Mouse (Mus musculus): ENCODE measurements around the gene Gstm2.
"Not testable (repeated sequence)": the region's sequence is repeated elsewhere in the genome, so short reads cannot be mapped to it uniquely, and the experiment has no call there.

GRCm38 (mm10) chr3:107949461-107949860, 36.8 kb downstream of the Gstm2 start:
- not testable (repeated sequence) for TF ChIP-seq POLR2A (IDR thresholded peaks at IDR 0.05; ENCODE audit: borderline replicate concordance, extremely low read depth, low read depth, low read length); CTCF (IDR thresholded peaks at IDR 0.05; ENCODE audit: insufficient read depth, low read length)

Data from lung, adult 2 months (tissue).